Mouse (Mus musculus) embryonic facial prominence, embryonic 14.5 days (tissue): ENCODE results near the gene S100a5. TPM values are rescaled to one million over a fixed set of nuclear protein-coding genes. Genes with fewer than 3 reads are reported as not detected.

ENCODE experiments used
- ATAC-seq: fragments of 200-750 bp; cut with Nextera tagmentation; 2 replicates; pipeline ENCODE4 v1.8.0; 2017; ENCODE audit warnings: low read depth, moderate number of reproducible peaks, moderate TSS enrichment
- DNase-seq: peaks from one replicate; pipeline ENCODE4 v3.0.0-alpha.2; 2015; ENCODE audit warnings: low spot score
- H3K27ac ChIP-seq: fragments of 300-500 bp; sonication (generic); replicated peaks from 2 replicates; pipeline ENCODE4 v1.5.1; 2014; ENCODE audit warnings: low read depth, mild to moderate bottlenecking, low read length, moderate library complexity
- H3K27me3 ChIP-seq: fragments of 300-500 bp; sonication (generic); replicated peaks from 2 replicates; pipeline ENCODE4 v1.6.1; 2014; ENCODE audit warnings: low read length; ENCODE audit not compliant: control insufficient read depth, insufficient read depth
- H3K36me3 ChIP-seq: fragments of 300-500 bp; sonication (generic); 2 replicates; pipeline ENCODE4 v1.6.1; 2014; ENCODE audit warnings: low read length, mixed read lengths; ENCODE audit not compliant: control insufficient read depth, insufficient read depth
- H3K4me1 ChIP-seq: fragments of 300-500 bp; sonication (generic); 2 replicates; pipeline ENCODE4 v1.6.1; 2014; ENCODE audit warnings: antibody characterized with exemption, low read length; ENCODE audit not compliant: control insufficient read depth, insufficient read depth
- H3K4me2 ChIP-seq: fragments of 300-500 bp; sonication (generic); 2 replicates; pipeline ENCODE4 v1.6.1; 2014; ENCODE audit warnings: low read depth, mild to moderate bottlenecking, low read length, moderate library complexity, mixed read lengths
- H3K4me3 ChIP-seq: fragments of 300-500 bp; sonication (generic); 2 replicates; pipeline ENCODE4 v1.5.1; 2014; ENCODE audit warnings: low read depth, mild to moderate bottlenecking, low read length
- H3K9ac ChIP-seq: fragments of 300-500 bp; sonication (generic); 2 replicates; pipeline ENCODE4 v1.6.1; 2014; ENCODE audit warnings: low read depth, mild to moderate bottlenecking, low read length, moderate library complexity, mixed read lengths
- H3K9me3 ChIP-seq: fragments of 300-500 bp; sonication (generic); 2 replicates; pipeline ENCODE4 v1.6.1; 2016; ENCODE audit warnings: low read length; ENCODE audit not compliant: control insufficient read depth
- WGBS: fragments of 180-500 bp; shearing (Covaris S2); extraction: QIAGEN DNeasy Blood & Tissue Kit; methylation state at CpG from one replicate; pipeline ENCODE4 v1.1.7; 2014; 5-methylcytosine and 5-hydroxymethylcytosine counted together
- polyA plus RNA-seq: library from polyadenylated mRNA; unstranded; fragments of >200 nt; fragmentation: Nextera tagmentation; extraction: Ambion mirVana; gene quantifications from 2 replicates; pipeline ENCODE4 v1.2.1, GENCODE M21; 2014

The S100a5 gene
- polyA plus RNA-seq, 1 experiment from 2014 or later: 1.6 TPM

GRCm38 (mm10) chr3:90601486-90602110 is 6.7 kb upstream of the S100a5 start, which contains the start of gene Gm42674:
Gm42674 (plus strand) TSS chr3:90601904.
- Histone ChIP-seq H3K4me3 (no peak within 1 kb of the TSS), H3K36me3 (no peaks in the 10 kb centered on the region), H3K27ac (peak within 1 kb of the TSS; percentile 82; the same call in 1 of the 2 replicates), H3K27me3 (no peaks in the 10 kb centered on the region), H3K9me3 (no peaks in the 10 kb centered on the region), H3K4me1 (peaks cover 37% of the 10 kb centered on the region), H3K9ac (no peak within 1 kb of the TSS), H3K4me2 (no peak within 1 kb of the TSS)
- 75% methylated on average over 11 of the region's 11 CpGs for WGBS
- ATAC-seq (no peak), DNase-seq (no peak)

- 0 out of 2 replicates have a peak within 1 kb of the TSS, but pooled peaks have one; percentile 3 for H3K9ac ChIP-seq
- no peaks in the 10 kb centered on the region for H3K9me3 ChIP-seq
- peak; percentile 34 for ATAC-seq
- WGBS: 37% methylated on average over 3 of the region's 3 CpGs
- H3K36me3 ChIP-seq: no peaks in the 10 kb centered on the region
- H3K4me2 ChIP-seq: peak within 1 kb of the TSS; percentile 11; the same call in 1 of the 2 replicates
- H3K27ac ChIP-seq: peak within 1 kb of the TSS; percentile 82
- no peak within 1 kb of the TSS for H3K4me3 ChIP-seq
- peaks cover 37% of the 10 kb centered on the region for H3K4me1 ChIP-seq
- DNase-seq: peak; percentile 88
- no peaks in the 10 kb centered on the region for H3K27me3 ChIP-seq
Observed at GRCm38 (mm10) chr3:90603623-90604022, 4.7 kb upstream of the S100a5 start, which contains the start of gene S100a4. S100a4 (plus strand) TSS chr3:90603771.

GRCm38 (mm10) chr3:90604416-90604815 is 3.9 kb upstream of the S100a5 start:
- no peak overlapping the region for H3K4me3 ChIP-seq
- peaks cover 37% of the 10 kb centered on the region for H3K4me1 ChIP-seq
- 24% methylated on average over 4 of the region's 4 CpGs for WGBS
- H3K27ac ChIP-seq: peak overlapping the region; percentile 82
- H3K27me3 ChIP-seq: no peaks in the 10 kb centered on the region
- no peak overlapping the region for H3K9ac ChIP-seq
- no peaks in the 10 kb centered on the region for H3K9me3 ChIP-seq
- ATAC-seq: peak; percentile 82
- no peak overlapping the region for H3K4me2 ChIP-seq
- peak; percentile 92 for DNase-seq
- H3K36me3 ChIP-seq: no peaks in the 10 kb centered on the region

DNA sequence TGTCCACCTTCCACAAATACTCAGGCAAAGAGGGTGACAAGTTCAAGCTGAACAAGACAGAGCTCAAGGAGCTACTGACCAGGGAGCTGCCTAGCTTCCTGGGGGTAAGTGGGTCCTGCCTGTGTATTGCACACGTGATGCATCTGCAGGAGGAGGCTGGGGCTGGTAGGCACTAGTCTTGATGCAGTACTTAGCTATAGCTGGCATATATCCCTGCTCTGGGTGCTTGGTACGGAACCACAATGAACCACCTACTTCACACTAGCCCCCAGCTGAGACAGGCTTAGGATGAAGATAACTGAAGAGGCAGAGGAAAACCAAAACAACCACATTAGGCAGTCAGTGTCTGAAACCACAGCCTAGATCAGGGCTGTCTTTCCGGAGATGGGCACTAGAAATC is 3.3 kb upstream of the S100a5 start:
- peaks cover 37% of the 10 kb centered on the region for H3K4me1 ChIP-seq
- H3K4me3 ChIP-seq: no peak overlapping the region
- H3K36me3 ChIP-seq: no peaks in the 10 kb centered on the region
- DNase-seq: no peak
- H3K9ac ChIP-seq: no peak overlapping the region
- ATAC-seq: no peak
- H3K27ac ChIP-seq: peak overlapping the region; percentile 82
- no peak overlapping the region for H3K4me2 ChIP-seq
- no peaks in the 10 kb centered on the region for H3K27me3 ChIP-seq
- 53% methylated on average over 3 of the region's 3 CpGs for WGBS
- H3K9me3 ChIP-seq: no peaks in the 10 kb centered on the region

DNA sequence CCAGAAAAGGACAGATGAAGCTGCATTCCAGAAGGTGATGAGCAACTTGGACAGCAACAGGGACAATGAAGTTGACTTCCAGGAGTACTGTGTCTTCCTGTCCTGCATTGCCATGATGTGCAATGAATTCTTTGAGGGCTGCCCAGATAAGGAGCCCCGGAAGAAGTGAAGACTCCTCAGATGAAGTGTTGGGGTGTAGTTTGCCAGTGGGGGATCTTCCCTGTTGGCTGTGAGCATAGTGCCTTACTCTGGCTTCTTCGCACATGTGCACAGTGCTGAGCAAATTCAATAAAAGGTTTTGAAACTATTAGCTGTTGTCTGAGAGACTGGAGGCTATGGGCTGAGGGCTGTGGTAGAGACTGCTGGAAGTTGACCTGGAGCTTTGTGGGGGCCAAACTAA is 2.6 kb upstream of the S100a5 start:
- 56% methylated on average over 2 of the region's 2 CpGs for WGBS
- no peak for DNase-seq
- Histone ChIP-seq H3K4me2 (no peak overlapping the region), H3K9me3 (no peaks in the 10 kb centered on the region), H3K27me3 (no peaks in the 10 kb centered on the region), H3K36me3 (no peaks in the 10 kb centered on the region), H3K9ac (no peak overlapping the region), H3K27ac (peak overlapping the region; percentile 82), H3K4me1 (peaks cover 37% of the 10 kb centered on the region), H3K4me3 (no peak overlapping the region)
- ATAC-seq: peak; percentile 9; the same call in 1 of the 2 replicates

GRCm38 (mm10) chr3:90606185-90606584 is 2.1 kb upstream of the S100a5 start:
- DNase-seq: peak; percentile 89
- no peaks in the 10 kb centered on the region for H3K27me3 ChIP-seq

DNA sequence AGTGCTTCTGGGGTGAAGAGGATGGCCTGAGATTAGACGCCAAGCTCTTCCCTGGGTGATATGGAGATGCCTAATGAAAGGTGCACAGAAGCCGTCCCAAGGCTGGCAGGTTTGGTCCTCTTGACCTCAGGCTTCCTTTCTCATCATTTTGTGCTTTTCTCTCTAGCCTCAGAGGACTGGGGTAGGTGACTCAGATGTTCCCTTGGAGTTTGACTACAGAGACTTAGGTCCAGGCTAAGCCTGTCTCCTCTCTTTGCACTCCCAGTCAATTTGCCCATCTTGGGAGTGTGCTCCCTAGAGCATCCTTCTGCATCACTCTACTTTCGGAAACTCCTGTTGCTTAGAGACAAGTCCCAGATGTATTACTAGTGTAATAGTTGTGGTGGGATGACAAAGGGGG is 962 bp upstream of the S100a5 start:
- no peak for ATAC-seq
- Histone ChIP-seq H3K27ac (no peak overlapping the region), H3K36me3 (no peaks in the 10 kb centered on the region)

More at GRCm38 (mm10) chr3:90606185-90606584, 2.1 kb upstream of the S100a5 start:
- Histone ChIP-seq H3K4me1 (peaks cover 37% of the 10 kb centered on the region), H3K4me3 (no peak overlapping the region), H3K9ac (no peak overlapping the region), H3K36me3 (no peaks in the 10 kb centered on the region), H3K27ac (peak overlapping the region; percentile 82), H3K4me2 (no peak overlapping the region), H3K9me3 (no peaks in the 10 kb centered on the region)
- peak; percentile 74 for ATAC-seq
- whole genome bisulfite sequencing: 50% methylated on average over 6 of the region's 6 CpGs

GRCm38 (mm10) chr3:90609102-90609501 is 779 bp downstream of the S100a5 start:
- Histone ChIP-seq H3K9ac (no peak overlapping the region), H3K9me3 (no peaks in the 10 kb centered on the region), H3K36me3 (no peaks in the 10 kb centered on the region), H3K4me3 (no peak overlapping the region), H3K27me3 (no peaks in the 10 kb centered on the region), H3K4me1 (peaks cover 38% of the 10 kb centered on the region), H3K4me2 (no peak overlapping the region), H3K27ac (no peak overlapping the region)
- no peak for DNase-seq
- no peak for ATAC-seq

More for the DNA sequence above, 962 bp upstream of the S100a5 start:
- Histone ChIP-seq H3K4me3 (no peak overlapping the region), H3K9ac (no peak overlapping the region), H3K4me1 (peaks cover 37% of the 10 kb centered on the region), H3K9me3 (no peaks in the 10 kb centered on the region), H3K4me2 (no peak overlapping the region), H3K27me3 (no peaks in the 10 kb centered on the region)
- 80% methylated on average over 3 of the region's 3 CpGs for WGBS
- no peak for DNase-seq

- H3K9ac ChIP-seq: no peak overlapping the region
- H3K4me2 ChIP-seq: no peak overlapping the region
- ATAC-seq (no peak), DNase-seq (no peak)
- H3K4me3 ChIP-seq: no peak overlapping the region
- peaks cover 21% of the 10 kb centered on the region for H3K4me1 ChIP-seq
- 91% methylated on average over 3 of the region's 3 CpGs for WGBS
- no peaks in the 10 kb centered on the region for H3K36me3 ChIP-seq
- H3K27ac ChIP-seq: no peak overlapping the region
- no peaks in the 10 kb centered on the region for H3K9me3 ChIP-seq
- H3K27me3 ChIP-seq: no peaks in the 10 kb centered on the region
Observed at GRCm38 (mm10) chr3:90611494-90611893, 3.2 kb downstream of the S100a5 start.
